Mouse (Mus musculus): ENCODE results near the gene 1110008P14Rik. TPM values are rescaled to one million over a fixed set of nuclear protein-coding genes. Genes with fewer than 3 reads are reported as not detected.

1110008P14Rik gene
- polyA plus RNA-seq, 1 experiment from 2014 or later, result 20.2 TPM

DNA sequence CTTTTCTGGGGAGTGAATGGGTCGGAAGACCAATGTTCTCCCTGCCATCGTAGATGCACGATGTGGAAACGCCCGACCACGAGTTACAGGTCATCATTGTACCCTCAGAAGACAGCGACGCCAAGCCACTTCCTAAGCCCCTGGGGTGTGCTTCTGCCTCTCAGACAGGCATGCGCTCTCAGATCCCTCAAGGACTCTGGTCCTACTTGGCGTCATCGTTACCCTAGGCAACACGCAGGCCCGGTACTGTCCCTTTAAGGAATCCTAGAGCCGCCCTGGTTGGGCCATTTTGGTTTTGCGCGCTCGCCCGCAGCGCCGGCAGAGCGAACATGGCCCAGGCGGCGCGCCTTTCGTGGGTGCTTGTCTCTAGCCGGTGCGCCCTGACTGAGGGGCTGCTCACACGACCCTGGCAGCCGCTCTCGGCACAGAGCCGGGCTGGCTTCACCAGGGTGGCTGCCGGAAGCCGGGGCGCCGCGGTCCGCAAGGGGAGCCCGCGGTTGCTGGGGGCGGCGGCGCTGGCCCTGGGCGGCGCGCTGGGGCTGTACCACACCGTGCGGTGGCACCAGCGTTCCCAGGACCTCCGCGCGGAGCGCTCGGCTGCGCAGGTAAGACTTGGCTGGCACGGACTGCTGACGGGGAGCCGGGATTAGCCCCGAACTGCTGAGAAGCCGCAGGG, 14.3 kb upstream of the 1110008P14Rik start:
- under 1% methylated on average over 59 of the region's 59 CpGs for WGBS (ENCODE audit: insufficient replicate concordance)
- Histone ChIP-seq H3K27me3 (ENCODE audit: control insufficient read depth, insufficient read depth, low read depth, low read length) (no peaks in the 10 kb centered on the region), H3K27ac (ENCODE audit: low read length) (peak overlapping the region; percentile 80), H3K9ac (ENCODE audit: low read depth, low read length) (peak overlapping the region; percentile 83), H3K36me3 (ENCODE audit: control insufficient read depth, insufficient read depth) (no peaks in the 10 kb centered on the region), H3K4me3 (ENCODE audit: low read depth, low read length) (peak overlapping the region; percentile 89), H3K4me2 (ENCODE audit: low read depth, low read length) (peak overlapping the region; percentile 94), H3K9me3 (replicated peaks; ENCODE audit: control insufficient read depth, low read length) (no peaks in the 10 kb centered on the region), H3K4me1 (ENCODE audit: control insufficient read depth, low read depth, low read length) (peaks cover 22% of the 10 kb centered on the region)
- peak; percentile 82 for ATAC-seq (ENCODE audit: low read depth)

DNA sequence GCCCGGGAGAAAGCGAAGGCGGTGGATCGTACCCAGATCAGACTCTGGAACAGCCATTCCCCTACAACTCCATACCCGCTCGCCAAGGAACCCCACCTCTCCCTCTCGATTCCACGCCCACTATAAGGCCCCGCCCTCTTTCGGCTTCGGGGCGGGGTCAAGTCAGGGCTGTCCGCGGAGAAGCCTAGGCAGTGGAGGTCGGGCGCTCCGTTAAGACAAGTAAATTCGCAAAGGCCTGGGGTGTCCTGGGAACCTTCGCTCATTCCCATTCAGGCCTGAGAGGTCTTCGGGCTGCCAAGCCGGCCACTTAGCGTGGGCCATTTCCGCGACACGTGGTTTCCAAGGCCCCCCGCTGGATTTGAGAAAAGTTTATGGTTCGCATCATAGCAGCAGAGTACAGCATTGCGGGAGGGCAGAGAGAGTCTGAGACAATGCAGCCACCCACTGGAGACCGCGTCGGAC, 13.8 kb upstream of the 1110008P14Rik start, which contains the start of gene Ptges2:
Gene Ptges2, plus strand, starts transcription at position 413 of the 462 bp plus-strand sequence.
- Histone ChIP-seq H3K36me3 (ENCODE audit: control insufficient read depth, insufficient read depth) (no peaks in the 10 kb centered on the region), H3K27ac (ENCODE audit: low read length) (peak within 1 kb of the TSS; percentile 80), H3K9me3 (replicated peaks; ENCODE audit: control insufficient read depth, low read length) (no peaks in the 10 kb centered on the region), H3K4me2 (ENCODE audit: low read depth, low read length) (peak within 1 kb of the TSS; percentile 94), H3K9ac (ENCODE audit: low read depth, low read length) (peak within 1 kb of the TSS; percentile 83), H3K4me1 (ENCODE audit: control insufficient read depth, low read depth, low read length) (peaks cover 22% of the 10 kb centered on the region), H3K4me3 (ENCODE audit: low read depth, low read length) (peak within 1 kb of the TSS; percentile 89), H3K27me3 (ENCODE audit: control insufficient read depth, insufficient read depth, low read depth, low read length) (no peaks in the 10 kb centered on the region)
- peak; percentile 88 for ATAC-seq (ENCODE audit: low read depth)
- under 1% methylated on average over 31 of the region's 31 CpGs for WGBS (ENCODE audit: insufficient replicate concordance)

GRCm38 (mm10) chr2:32394973-32395372, 13.2 kb upstream of the 1110008P14Rik start:
- 2% methylated on average over 8 of the region's 8 CpGs for WGBS (ENCODE audit: insufficient replicate concordance)
- no peaks in the 10 kb centered on the region for H3K27me3 ChIP-seq (ENCODE audit: control insufficient read depth, insufficient read depth, low read depth, low read length)
- H3K27ac ChIP-seq (ENCODE audit: low read length), result peak overlapping the region; percentile 80
- peak overlapping the region; percentile 83 for H3K9ac ChIP-seq (ENCODE audit: low read depth, low read length)
- H3K4me2 ChIP-seq (ENCODE audit: low read depth, low read length), result peak overlapping the region; percentile 94
- H3K4me1 ChIP-seq (ENCODE audit: control insufficient read depth, low read depth, low read length), result peaks cover 20% of the 10 kb centered on the region
- H3K9me3 ChIP-seq (replicated peaks; ENCODE audit: control insufficient read depth, low read length), result no peaks in the 10 kb centered on the region
- no peaks in the 10 kb centered on the region for H3K36me3 ChIP-seq (ENCODE audit: control insufficient read depth, insufficient read depth)
- peak overlapping the region; percentile 89 for H3K4me3 ChIP-seq (ENCODE audit: low read depth, low read length)
- 0 out of 2 replicates have a peak, but pooled peaks have one; percentile 14 for ATAC-seq (ENCODE audit: low read depth)

DNA sequence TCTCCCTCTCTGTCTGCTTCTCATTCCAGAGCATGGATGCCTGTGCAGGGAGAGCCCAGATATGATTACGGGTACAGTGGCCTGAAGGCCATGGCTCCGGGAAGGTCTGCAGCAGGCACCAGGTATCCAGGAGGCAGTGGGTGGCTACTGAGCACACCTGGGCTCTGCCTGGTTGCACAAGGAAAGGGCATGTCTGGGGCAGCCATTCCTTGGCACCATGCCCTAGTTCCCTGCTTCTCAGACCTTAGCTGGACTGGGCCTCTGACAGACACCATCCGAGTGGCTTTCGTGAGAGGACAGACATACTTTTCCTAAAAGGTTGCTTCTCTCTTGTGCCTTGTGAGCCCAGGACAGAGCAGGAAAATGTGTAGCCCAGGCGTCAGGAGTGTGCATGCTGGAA, 10.3 kb upstream of the 1110008P14Rik start:
- Histone ChIP-seq H3K4me1 (ENCODE audit: control insufficient read depth, low read depth, low read length) (peaks cover 14% of the 10 kb centered on the region), H3K9ac (ENCODE audit: low read depth, low read length) (no peak overlapping the region), H3K27ac (ENCODE audit: low read length) (no peak overlapping the region), H3K4me2 (ENCODE audit: low read depth, low read length) (no peak overlapping the region), H3K4me3 (ENCODE audit: low read depth, low read length) (no peak overlapping the region), H3K27me3 (ENCODE audit: control insufficient read depth, insufficient read depth, low read depth, low read length) (no peaks in the 10 kb centered on the region), H3K36me3 (ENCODE audit: control insufficient read depth, insufficient read depth) (no peaks in the 10 kb centered on the region), H3K9me3 (replicated peaks; ENCODE audit: control insufficient read depth, low read length) (no peaks in the 10 kb centered on the region)
- 65% methylated on average over 5 of the region's 5 CpGs for WGBS (ENCODE audit: insufficient replicate concordance)
- no peak for ATAC-seq (ENCODE audit: low read depth)

GRCm38 (mm10) chr2:32390871-32391270, 9.1 kb upstream of the 1110008P14Rik start:
- Histone ChIP-seq H3K27me3 (ENCODE audit: control insufficient read depth, insufficient read depth, low read depth, low read length) (no peaks in the 10 kb centered on the region), H3K27ac (ENCODE audit: low read length) (no peak overlapping the region), H3K4me2 (ENCODE audit: low read depth, low read length) (no peak overlapping the region), H3K9ac (ENCODE audit: low read depth, low read length) (no peak overlapping the region), H3K4me3 (ENCODE audit: low read depth, low read length) (no peak overlapping the region), H3K9me3 (replicated peaks; ENCODE audit: control insufficient read depth, low read length) (no peaks in the 10 kb centered on the region), H3K36me3 (ENCODE audit: control insufficient read depth, insufficient read depth) (no peaks in the 10 kb centered on the region), H3K4me1 (ENCODE audit: control insufficient read depth, low read depth, low read length) (peaks cover 7% of the 10 kb centered on the region)
- no peak for ATAC-seq (ENCODE audit: low read depth)
- WGBS (ENCODE audit: insufficient replicate concordance), result 67% methylated on average over 8 of the region's 8 CpGs

DNA sequence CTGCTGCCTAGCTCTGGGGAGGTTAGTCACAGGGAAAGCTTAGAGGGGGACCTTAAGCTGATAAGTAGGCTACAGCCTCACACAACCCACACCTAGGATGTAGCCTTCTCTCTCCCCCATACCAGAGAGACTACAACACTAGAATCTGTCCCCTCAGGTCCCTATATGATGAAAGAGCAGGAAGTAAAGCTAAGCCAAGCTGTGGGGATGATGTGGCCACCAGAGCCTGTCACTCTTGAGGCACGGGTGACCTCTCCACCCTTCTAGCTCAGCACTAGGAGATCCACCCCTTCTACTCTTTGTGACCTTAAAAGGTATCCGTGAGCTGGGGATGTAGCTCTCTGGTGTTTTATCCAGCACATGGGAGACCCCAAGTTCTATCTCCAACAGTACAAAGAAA, 7.4 kb upstream of the 1110008P14Rik start:
- H3K4me2 ChIP-seq (ENCODE audit: low read depth, low read length), result no peak overlapping the region
- no peaks in the 10 kb centered on the region for H3K27me3 ChIP-seq (ENCODE audit: control insufficient read depth, insufficient read depth, low read depth, low read length)
- H3K4me1 ChIP-seq (ENCODE audit: control insufficient read depth, low read depth, low read length), result no peaks in the 10 kb centered on the region; the same call in none of the 2 replicates
- 36% methylated on average over 2 of the region's 2 CpGs for WGBS (ENCODE audit: insufficient replicate concordance)
- no peak overlapping the region for H3K4me3 ChIP-seq (ENCODE audit: low read depth, low read length)
- H3K27ac ChIP-seq (ENCODE audit: low read length), result no peak overlapping the region
- no peak for ATAC-seq (ENCODE audit: low read depth)
- H3K36me3 ChIP-seq (ENCODE audit: control insufficient read depth, insufficient read depth), result no peaks in the 10 kb centered on the region
- H3K9ac ChIP-seq (ENCODE audit: low read depth, low read length), result no peak overlapping the region
- no peaks in the 10 kb centered on the region for H3K9me3 ChIP-seq (replicated peaks; ENCODE audit: control insufficient read depth, low read length)

DNA sequence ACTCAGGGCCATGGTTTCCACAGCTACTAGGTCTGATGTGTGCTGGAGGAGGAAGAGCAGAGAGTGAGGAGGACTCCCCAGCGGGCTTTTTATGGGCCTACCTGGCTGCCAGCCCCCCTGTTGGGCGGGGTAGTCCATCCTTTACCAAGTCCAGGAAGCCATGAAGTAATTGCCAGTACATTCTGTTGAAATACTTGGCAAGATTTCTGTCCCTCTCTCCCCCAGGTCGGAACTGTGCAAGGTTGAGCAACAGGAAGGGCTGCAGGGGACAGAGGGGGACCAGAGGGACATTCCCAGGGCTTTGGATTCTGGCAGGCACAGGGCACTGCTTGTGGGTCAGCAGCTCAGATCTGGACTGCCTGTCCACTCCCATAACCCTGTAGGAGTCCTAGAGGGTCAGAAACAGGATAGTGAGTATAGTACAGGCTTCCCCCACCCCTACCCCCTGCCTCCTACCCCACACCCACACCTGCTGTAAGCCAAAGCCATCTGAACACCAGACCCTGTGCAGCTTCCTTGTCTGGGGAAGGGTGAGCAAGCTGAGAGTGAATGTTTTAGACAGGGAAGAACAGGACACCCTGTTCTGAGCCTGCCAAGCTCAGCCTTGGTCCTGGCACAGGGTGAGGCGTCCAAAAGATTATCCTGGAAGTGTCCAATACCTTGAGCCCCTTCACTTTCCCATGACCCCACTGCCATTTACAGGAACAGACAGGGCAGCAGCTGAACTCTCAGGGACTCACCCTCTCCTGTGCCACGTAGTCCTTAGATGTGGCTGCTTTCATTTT, 6.2 kb upstream of the 1110008P14Rik start, which contains the start of gene Lcn2:
Gene Lcn2, minus strand, starts transcription at position 547 of the 785 bp plus-strand sequence.
- Histone ChIP-seq H3K4me3 (ENCODE audit: low read depth, low read length) (0 out of 2 replicates have a peak within 1 kb of the TSS, but pooled peaks have one; percentile 18), H3K4me2 (ENCODE audit: low read depth, low read length) (no peak within 1 kb of the TSS), H3K9me3 (replicated peaks; ENCODE audit: control insufficient read depth, low read length) (no peaks in the 10 kb centered on the region), H3K27me3 (ENCODE audit: control insufficient read depth, insufficient read depth, low read depth, low read length) (no peaks in the 10 kb centered on the region; the same call in 1 of the 2 replicates), H3K4me1 (ENCODE audit: control insufficient read depth, low read depth, low read length) (no peaks in the 10 kb centered on the region; the same call in none of the 2 replicates), H3K36me3 (ENCODE audit: control insufficient read depth, insufficient read depth) (no peaks in the 10 kb centered on the region), H3K9ac (ENCODE audit: low read depth, low read length) (no peak within 1 kb of the TSS), H3K27ac (ENCODE audit: low read length) (peak within 1 kb of the TSS; percentile 0; the same call in 1 of the 2 replicates)
- 35% methylated on average over 5 of the region's 5 CpGs for WGBS (ENCODE audit: insufficient replicate concordance)
- peak; percentile 70 for ATAC-seq (ENCODE audit: low read depth)

DNA sequence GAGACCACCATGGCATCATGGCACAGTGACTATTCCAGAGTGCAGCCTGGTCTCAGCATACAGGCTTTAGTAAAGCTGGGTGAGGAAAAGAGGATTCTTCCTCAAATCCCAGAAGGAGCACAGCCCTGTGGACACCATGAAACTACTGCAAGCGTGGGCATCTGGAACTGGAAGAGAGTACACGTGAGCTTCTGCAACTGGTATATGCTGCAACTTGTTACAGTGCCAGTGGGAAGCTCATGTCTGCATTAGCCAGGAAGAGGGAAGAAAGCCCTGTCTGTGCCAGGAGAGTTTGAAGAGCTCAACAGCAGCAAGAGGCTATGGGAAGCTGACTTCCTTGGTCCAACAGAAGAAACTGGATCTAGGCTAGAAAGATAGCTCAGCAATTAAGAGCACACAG, 951 bp upstream of the 1110008P14Rik start:
- H3K9me3 ChIP-seq (replicated peaks; ENCODE audit: control insufficient read depth, low read length), result no peaks in the 10 kb centered on the region
- H3K36me3 ChIP-seq (ENCODE audit: control insufficient read depth, insufficient read depth), result peaks cover 13% of the 10 kb centered on the region; the same call in 1 of the 2 replicates
- 69% methylated on average over 2 of the region's 2 CpGs for WGBS (ENCODE audit: insufficient replicate concordance)
- no peak overlapping the region for H3K9ac ChIP-seq (ENCODE audit: low read depth, low read length)
- no peak overlapping the region for H3K4me3 ChIP-seq (ENCODE audit: low read depth, low read length)
- peaks cover 18% of the 10 kb centered on the region for H3K4me1 ChIP-seq (ENCODE audit: control insufficient read depth, low read depth, low read length)
- peak overlapping the region; percentile 100; the same call in 1 of the 2 replicates for H3K4me2 ChIP-seq (ENCODE audit: low read depth, low read length)
- H3K27ac ChIP-seq (ENCODE audit: low read length), result no peak overlapping the region
- ATAC-seq (ENCODE audit: low read depth), result no peak
- no peaks in the 10 kb centered on the region; the same call in none of the 2 replicates for H3K27me3 ChIP-seq (ENCODE audit: control insufficient read depth, insufficient read depth, low read depth, low read length)

Measured in liver, embryonic 16.5 days (tissue).